Mouse (Mus musculus): Measurements from ENCODE around the gene Serp1. TPM values are rescaled to one million over a fixed set of nuclear protein-coding genes. Genes with fewer than 3 reads are reported as not detected.

Gene Serp1
- 49.2 and 67.6 TPM in 2 replicates for polyA plus RNA-seq (2015; fragmentation: Nextera tagmentation; extraction: Ambion mirVana)

DNA sequence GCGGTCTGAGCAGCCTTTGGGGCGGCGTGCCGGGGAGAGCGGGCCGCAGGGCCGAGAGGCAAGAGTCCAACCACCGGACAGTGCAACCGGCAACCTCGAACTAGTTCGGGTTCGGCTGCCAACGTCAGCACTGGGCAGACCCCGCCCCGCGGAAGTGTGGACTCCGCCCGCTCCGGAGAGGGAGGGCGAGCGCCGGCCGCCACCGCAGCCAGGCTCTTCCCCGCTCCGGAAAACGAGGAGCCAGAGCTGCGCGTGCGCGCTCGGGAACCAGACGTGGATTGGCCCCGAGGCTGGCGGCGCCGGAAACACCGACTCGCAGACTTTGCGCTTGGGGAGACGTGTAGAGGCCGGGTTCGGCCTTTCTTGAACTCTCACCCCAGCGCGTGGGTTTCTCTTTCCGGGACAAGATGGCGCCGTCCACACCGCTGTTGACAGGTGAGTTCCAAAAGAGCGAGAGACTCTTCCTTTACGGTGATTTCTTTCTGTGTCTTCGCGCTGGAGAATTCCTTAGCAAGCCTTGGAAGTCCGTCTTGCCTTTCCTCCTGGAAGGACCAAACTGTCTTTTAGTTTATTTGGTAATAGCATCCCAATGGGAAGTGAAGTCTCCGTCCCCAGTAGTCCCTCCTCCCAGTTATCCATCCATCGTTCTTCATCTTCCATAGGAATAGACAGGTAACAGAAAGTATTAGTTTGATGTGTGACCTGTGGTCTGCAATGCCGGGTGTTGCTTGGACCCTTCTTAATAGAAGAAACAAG, at the start of gene Serp1, which contains the start of gene Eif2a:
Serp1 (minus strand) TSS at position 241 of the 756 bp plus-strand sequence.
Eif2a (plus strand) TSS at position 170 of the 756 bp plus-strand sequence.

Other genes starting within 250 kb of the Serp1 start
- 10.1 and 10.9 TPM in 2 replicates for gene Tsc22d2, start 111.2 kb downstream of the Serp1 start, polyA plus RNA-seq (2015; fragmentation: Nextera tagmentation; extraction: Ambion mirVana)
- 29.9 and 32.9 TPM in 2 replicates for gene Eif2a, start 71 bp downstream of the Serp1 start, polyA plus RNA-seq (2015; fragmentation: Nextera tagmentation; extraction: Ambion mirVana)
- 11.9 and 12.5 TPM in 2 replicates for gene Selenot, start 50.7 kb upstream of the Serp1 start, polyA plus RNA-seq (2015; fragmentation: Nextera tagmentation; extraction: Ambion mirVana)
- not detected in 2 replicates for gene Erich6, start 111.3 kb upstream of the Serp1 start, polyA plus RNA-seq (2015; fragmentation: Nextera tagmentation; extraction: Ambion mirVana)
- gene Siah2, start 166.5 kb upstream of the Serp1 start, polyA plus RNA-seq (2015; fragmentation: Nextera tagmentation; extraction: Ambion mirVana) = 3.4 TPM in 2 replicates